Mouse (Mus musculus): Measurements from ENCODE around the gene Atp1a1.

DNA sequence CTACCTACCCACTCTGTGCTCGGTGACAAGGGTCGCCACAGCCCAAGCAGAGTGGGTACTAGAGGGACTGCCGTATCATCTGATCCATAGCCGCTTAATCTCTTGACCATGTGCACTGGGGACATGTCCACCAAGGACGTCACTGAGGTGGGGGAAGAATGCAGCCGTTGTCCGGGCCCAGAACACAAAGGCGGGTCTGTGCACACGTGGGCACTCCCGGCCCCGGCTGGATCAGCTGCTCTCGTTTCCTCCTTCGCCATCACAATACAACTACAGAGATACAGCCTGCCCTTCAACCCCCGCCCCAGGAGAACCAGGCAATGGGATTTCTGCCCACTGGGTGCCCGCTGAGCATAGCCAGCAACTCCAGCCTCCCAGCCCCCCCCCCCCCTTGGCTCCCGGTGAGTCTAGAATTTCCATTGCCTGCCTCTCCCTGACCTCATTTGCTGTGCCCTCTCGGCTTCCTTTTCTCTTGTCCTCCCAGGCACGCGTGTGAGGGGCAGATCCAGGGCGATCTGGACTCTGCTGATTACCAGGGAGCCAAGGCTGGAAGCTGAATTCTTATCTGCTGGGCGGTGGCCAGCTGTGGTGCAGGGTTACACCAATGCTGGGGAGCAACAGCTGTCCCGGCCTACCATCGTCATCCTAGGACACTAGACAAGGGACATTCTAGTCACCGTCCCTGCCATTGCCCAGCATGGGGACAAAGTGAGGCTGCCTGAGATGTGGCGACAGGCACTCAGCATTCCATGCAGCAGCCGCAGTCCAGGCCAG is 52.8 kb downstream of the Atp1a1 start:
- no peak for TF ChIP-seq CTCF (IDR thresholded peaks at IDR 0.05; ENCODE audit: low read depth)
- peak; percentile 95 for TF ChIP-seq EP300 (IDR thresholded peaks at IDR 0.05; ENCODE audit: low read depth)

All from liver, embryonic 14.5 days (tissue).